Mouse (Mus musculus): ENCODE data around the gene Dnm1l. TPM values are rescaled to one million over a fixed set of nuclear protein-coding genes. Genes with fewer than 3 reads are reported as not detected.
"Not testable (repeated sequence)": the region's sequence is repeated elsewhere in the genome, so short reads cannot be mapped to it uniquely, and the experiment has no call there.

Dnm1l gene
- polyA plus RNA-seq (2015; fragmentation: Nextera tagmentation; extraction: Ambion mirVana): 56.3 and 61.2 TPM in 2 replicates

- Histone ChIP-seq H3K27ac (ENCODE audit: low read length) (peak within 1 kb of the TSS; percentile 88), H3K9me3 (ENCODE audit: low read length) (no peaks in the 10 kb centered on the region), H3K36me3 (ENCODE audit: insufficient read depth, low read length) (0 out of 2 replicates have a peak, but pooled peaks cover 2% of the 10 kb centered on the region), H3K4me1 (ENCODE audit: insufficient read depth, low read length) (0 out of 2 replicates have a peak, but pooled peaks cover 6% of the 10 kb centered on the region), H3K4me3 (ENCODE audit: low read length) (peak within 1 kb of the TSS; percentile 92), H3K4me2 (replicated peaks; ENCODE audit: low read depth, low read length) (peak within 1 kb of the TSS; percentile 73), H3K27me3 (ENCODE audit: insufficient read depth, low read length) (no peaks in the 10 kb centered on the region), H3K9ac (replicated peaks; ENCODE audit: low read length) (peak within 1 kb of the TSS; percentile 94)
- ATAC-seq (ENCODE audit: low FRiP score, low TSS enrichment): peak; percentile 100
- under 1% methylated on average over 55 of the region's 55 CpGs for WGBS
Observed at GRCm38 (mm10) chr16:16358481-16359100, at the start of gene Dnm1l. TSS of gene Dnm1l (minus strand) at chr16:16358959.

GRCm38 (mm10) chr16:16367217-16367616 lies 8.5 kb upstream of the Dnm1l start:
- H3K36me3 ChIP-seq (ENCODE audit: insufficient read depth, low read length); H3K4me2 ChIP-seq (replicated peaks; ENCODE audit: low read depth, low read length); H3K4me3 ChIP-seq (ENCODE audit: low read length); H3K9me3 ChIP-seq (ENCODE audit: low read length); H3K4me1 ChIP-seq (ENCODE audit: insufficient read depth, low read length); H3K9ac ChIP-seq (replicated peaks; ENCODE audit: low read length); H3K27me3 ChIP-seq (ENCODE audit: insufficient read depth, low read length); H3K27ac ChIP-seq (ENCODE audit: low read length); ATAC-seq (ENCODE audit: low FRiP score, low TSS enrichment): not testable (repeated sequence)
- 68% methylated on average over 8 of the region's 9 CpGs for WGBS

- Histone ChIP-seq H3K4me3 (ENCODE audit: low read length) (peak overlapping the region; percentile 92), H3K9ac (replicated peaks; ENCODE audit: low read length) (peak overlapping the region; percentile 94), H3K27ac (ENCODE audit: low read length) (peak overlapping the region; percentile 88), H3K4me2 (replicated peaks; ENCODE audit: low read depth, low read length) (peak overlapping the region; percentile 73)
- H3K4me1 ChIP-seq (ENCODE audit: insufficient read depth, low read length); H3K9me3 ChIP-seq (ENCODE audit: low read length); H3K27me3 ChIP-seq (ENCODE audit: insufficient read depth, low read length); ATAC-seq (ENCODE audit: low FRiP score, low TSS enrichment); H3K36me3 ChIP-seq (ENCODE audit: insufficient read depth, low read length): not testable (repeated sequence)
- WGBS: 51% methylated on average over 9 of the region's 9 CpGs
Observed at GRCm38 (mm10) chr16:16359101-16359482, 333 bp upstream of the Dnm1l start.

- Histone ChIP-seq H3K4me1 (ENCODE audit: insufficient read depth, low read length) (0 out of 2 replicates have a peak, but pooled peaks cover 6% of the 10 kb centered on the region), H3K36me3 (ENCODE audit: insufficient read depth, low read length) (peaks cover 4% of the 10 kb centered on the region; the same call in 1 of the 2 replicates), H3K27ac (ENCODE audit: low read length) (peak overlapping the region; percentile 88; the same call in 1 of the 2 replicates), H3K9ac (replicated peaks; ENCODE audit: low read length) (peak overlapping the region; percentile 94), H3K9me3 (ENCODE audit: low read length) (peaks cover under 1% of the 10 kb centered on the region; the same call in 1 of the 2 replicates), H3K4me2 (replicated peaks; ENCODE audit: low read depth, low read length) (peak overlapping the region; percentile 73), H3K4me3 (ENCODE audit: low read length) (peak overlapping the region; percentile 92), H3K27me3 (ENCODE audit: insufficient read depth, low read length) (no peaks in the 10 kb centered on the region)
- 6% methylated on average over 6 of the region's 6 CpGs for WGBS
- no peak for ATAC-seq (ENCODE audit: low FRiP score, low TSS enrichment)
Observed at GRCm38 (mm10) chr16:16357908-16358307, 851 bp downstream of the Dnm1l start.

- H3K9ac ChIP-seq (replicated peaks; ENCODE audit: low read length): no peak overlapping the region
- ATAC-seq (ENCODE audit: low FRiP score, low TSS enrichment): no peak
- no peaks in the 10 kb centered on the region for H3K4me1 ChIP-seq (ENCODE audit: insufficient read depth, low read length)
- no peak overlapping the region for H3K4me2 ChIP-seq (replicated peaks; ENCODE audit: low read depth, low read length)
- WGBS: 83% methylated on average over 5 of the region's 5 CpGs
- peak overlapping the region; percentile 38; the same call in 1 of the 2 replicates for H3K27ac ChIP-seq (ENCODE audit: low read length)
- H3K4me3 ChIP-seq (ENCODE audit: low read length): no peak overlapping the region
- H3K27me3 ChIP-seq (ENCODE audit: insufficient read depth, low read length): no peaks in the 10 kb centered on the region
- no peaks in the 10 kb centered on the region for H3K9me3 ChIP-seq (ENCODE audit: low read length)
- H3K36me3 ChIP-seq (ENCODE audit: insufficient read depth, low read length): peaks cover 6% of the 10 kb centered on the region
Observed at GRCm38 (mm10) chr16:16346420-16346819, 12.3 kb downstream of the Dnm1l start.

GRCm38 (mm10) chr16:16325775-16326336 lies 32.9 kb downstream of the Dnm1l start:
- no peaks in the 10 kb centered on the region for H3K27me3 ChIP-seq (ENCODE audit: insufficient read depth, low read length)
- whole genome bisulfite sequencing: 79% methylated on average over 5 of the region's 5 CpGs
- H3K9ac ChIP-seq (replicated peaks; ENCODE audit: low read length): no peak overlapping the region
- no peaks in the 10 kb centered on the region for H3K9me3 ChIP-seq (ENCODE audit: low read length)
- H3K4me1 ChIP-seq (ENCODE audit: insufficient read depth, low read length): no peaks in the 10 kb centered on the region
- ATAC-seq (ENCODE audit: low FRiP score, low TSS enrichment): no peak
- H3K27ac ChIP-seq (ENCODE audit: low read length): no peak overlapping the region
- H3K4me3 ChIP-seq (ENCODE audit: low read length): no peak overlapping the region
- no peak overlapping the region for H3K4me2 ChIP-seq (replicated peaks; ENCODE audit: low read depth, low read length)
- peaks cover 36% of the 10 kb centered on the region for H3K36me3 ChIP-seq (ENCODE audit: insufficient read depth, low read length)

GRCm38 (mm10) chr16:16311319-16311718 lies 47.4 kb downstream of the Dnm1l start:
- no peak overlapping the region for H3K4me2 ChIP-seq (replicated peaks; ENCODE audit: low read depth, low read length)
- WGBS: 81% methylated on average over 5 of the region's 5 CpGs
- H3K4me3 ChIP-seq (ENCODE audit: low read length): no peak overlapping the region
- peaks cover 28% of the 10 kb centered on the region; the same call in 1 of the 2 replicates for H3K36me3 ChIP-seq (ENCODE audit: insufficient read depth, low read length)
- ATAC-seq (ENCODE audit: low FRiP score, low TSS enrichment): peak; percentile 57; the same call in 1 of the 2 replicates
- H3K27me3 ChIP-seq (ENCODE audit: insufficient read depth, low read length): no peaks in the 10 kb centered on the region
- H3K9ac ChIP-seq (replicated peaks; ENCODE audit: low read length): no peak overlapping the region
- H3K27ac ChIP-seq (ENCODE audit: low read length): no peak overlapping the region
- no peaks in the 10 kb centered on the region for H3K9me3 ChIP-seq (ENCODE audit: low read length)
- no peaks in the 10 kb centered on the region for H3K4me1 ChIP-seq (ENCODE audit: insufficient read depth, low read length)

- no peak for ATAC-seq (ENCODE audit: low FRiP score, low TSS enrichment)
- peak overlapping the region; percentile 94; the same call in 1 of the 2 replicates for H3K27ac ChIP-seq (ENCODE audit: low read length)
- H3K27me3 ChIP-seq (ENCODE audit: insufficient read depth, low read length): no peaks in the 10 kb centered on the region
- H3K4me3 ChIP-seq (ENCODE audit: low read length): peak overlapping the region; percentile 97
- peaks cover 12% of the 10 kb centered on the region for H3K4me1 ChIP-seq (ENCODE audit: insufficient read depth, low read length)
- peak overlapping the region; percentile 77 for H3K4me2 ChIP-seq (replicated peaks; ENCODE audit: low read depth, low read length)
- H3K36me3 ChIP-seq (ENCODE audit: insufficient read depth, low read length): peaks cover 10% of the 10 kb centered on the region; the same call in 1 of the 2 replicates
- H3K9me3 ChIP-seq (ENCODE audit: low read length): no peaks in the 10 kb centered on the region
- WGBS: 14% methylated on average over 7 of the region's 7 CpGs
- H3K9ac ChIP-seq (replicated peaks; ENCODE audit: low read length): peak overlapping the region; percentile 93
Observed at GRCm38 (mm10) chr16:16303888-16304287, 54.9 kb downstream of the Dnm1l start.

GRCm38 (mm10) chr16:16303138-16303827 lies 55.5 kb downstream of the Dnm1l start:
- Histone ChIP-seq H3K4me2 (replicated peaks; ENCODE audit: low read depth, low read length) (peak overlapping the region; percentile 77), H3K27ac (ENCODE audit: low read length) (peak overlapping the region; percentile 94), H3K36me3 (ENCODE audit: insufficient read depth, low read length) (peaks cover 8% of the 10 kb centered on the region; the same call in 1 of the 2 replicates), H3K4me3 (ENCODE audit: low read length) (peak overlapping the region; percentile 97), H3K9ac (replicated peaks; ENCODE audit: low read length) (peak overlapping the region; percentile 93), H3K9me3 (ENCODE audit: low read length) (no peaks in the 10 kb centered on the region), H3K27me3 (ENCODE audit: insufficient read depth, low read length) (no peaks in the 10 kb centered on the region), H3K4me1 (ENCODE audit: insufficient read depth, low read length) (peaks cover 12% of the 10 kb centered on the region)
- peak; percentile 73 for ATAC-seq (ENCODE audit: low FRiP score, low TSS enrichment)
- WGBS: under 1% methylated on average over 49 of the region's 61 CpGs
